Mouse (Mus musculus): ENCODE results near the gene Rapgef4.

- no peak for TF ChIP-seq CTCF (IDR thresholded peaks at IDR 0.05; ENCODE audit: insufficient read depth, low read depth, low read length)
- TF ChIP-seq POLR2A (IDR thresholded peaks at IDR 0.05; ENCODE audit: insufficient read depth, low read depth, low read length), result no peak
These were observed 260.9 kb downstream of the Rapgef4 start for GRCm38 (mm10) chr2:72241714-72242472.

All from olfactory bulb, adult 2 months (tissue).